Mouse (Mus musculus) lung, postnatal 4 days (tissue): Measurements from ENCODE around the gene Rai14.
A peak's percentile ranks its signal among the peaks of the same experiment; 100 is the strongest.

Experiments
- DNase-seq, 2 experiments: peaks; one replicate each; pipeline ENCODE4 v3.0.0; 2021

Gene Rai14

GRCm38 (mm10) chr15:10688686-10689085 is 25.7 kb downstream of the Rai14 start:
- DNase-seq: no peak

- DNase-seq: no peak
Observed at GRCm38 (mm10) chr15:10687365-10687764, 27.1 kb downstream of the Rai14 start.

- no peak for DNase-seq
Observed at GRCm38 (mm10) chr15:10685692-10686430, 28.6 kb downstream of the Rai14 start.

- DNase-seq: no peak
Observed at GRCm38 (mm10) chr15:10683687-10684203, 30.7 kb downstream of the Rai14 start.

- DNase-seq: no peak
Observed at GRCm38 (mm10) chr15:10680514-10680913, 33.9 kb downstream of the Rai14 start.

- peak in 1 of 2 experiments; percentile 41 for DNase-seq
Observed at GRCm38 (mm10) chr15:10679571-10679970, 34.9 kb downstream of the Rai14 start.

- peak in 1 of 2 experiments; percentile 40 for DNase-seq
Observed at GRCm38 (mm10) chr15:10675801-10676200, 38.6 kb downstream of the Rai14 start.

GRCm38 (mm10) chr15:10672880-10673279 is 41.5 kb downstream of the Rai14 start:
- no peak for DNase-seq

GRCm38 (mm10) chr15:10671868-10672267 is 42.6 kb downstream of the Rai14 start:
- no peak for DNase-seq

GRCm38 (mm10) chr15:10670107-10670506 is 44.3 kb downstream of the Rai14 start:
- DNase-seq: no peak

- DNase-seq: peak in 1 of 2 experiments; percentile 30
Observed at GRCm38 (mm10) chr15:10668120-10668900, 46.1 kb downstream of the Rai14 start.

GRCm38 (mm10) chr15:10665816-10666215 is 48.6 kb downstream of the Rai14 start:
- DNase-seq: no peak

GRCm38 (mm10) chr15:10664529-10664898 is 49.9 kb downstream of the Rai14 start:
- DNase-seq: no peak

GRCm38 (mm10) chr15:10663793-10664528 is 50.5 kb downstream of the Rai14 start:
- no peak for DNase-seq

GRCm38 (mm10) chr15:10661961-10662606 is 52.3 kb downstream of the Rai14 start:
- no peak for DNase-seq

GRCm38 (mm10) chr15:10658803-10659202 is 55.6 kb downstream of the Rai14 start:
- no peak for DNase-seq

GRCm38 (mm10) chr15:10656146-10656545 is 58.3 kb downstream of the Rai14 start:
- no peak for DNase-seq

- DNase-seq: no peak
Observed at GRCm38 (mm10) chr15:10655151-10655905, 59.1 kb downstream of the Rai14 start.

- no peak for DNase-seq
Observed at GRCm38 (mm10) chr15:10654696-10655095, 59.7 kb downstream of the Rai14 start.

GRCm38 (mm10) chr15:10652931-10653475 is 61.4 kb downstream of the Rai14 start:
- DNase-seq: no peak

GRCm38 (mm10) chr15:10648372-10649109 is 65.9 kb downstream of the Rai14 start:
- peak; percentile 52 to 59 for DNase-seq
